Mouse (Mus musculus) heart, embryonic 13.5 days (tissue): ENCODE data around the gene Abhd13. TPM values are rescaled to one million over a fixed set of nuclear protein-coding genes. Genes with fewer than 3 reads are reported as not detected.

Experiments used
- ATAC-seq: fragments of 200-750 bp; cut with Nextera tagmentation; 2 replicates; pipeline ENCODE4 v1.8.0; 2017; ENCODE audit warnings: moderate TSS enrichment; ENCODE audit not compliant: insufficient number of reproducible peaks, low FRiP score, low TSS enrichment; ENCODE audit errors: extremely low read depth
- H3K27ac ChIP-seq: fragments of 300-500 bp; sonication (generic); replicated peaks from 2 replicates; pipeline ENCODE4 v1.5.1; 2015; ENCODE audit warnings: moderate library complexity, mild to moderate bottlenecking, inconsistent platforms
- H3K27me3 ChIP-seq: fragments of 300-500 bp; sonication (generic); replicated peaks from 2 replicates; pipeline ENCODE4 v1.6.1; 2015; ENCODE audit warnings: mild to moderate bottlenecking, inconsistent platforms
- H3K36me3 ChIP-seq: fragments of 300-500 bp; sonication (generic); 2 replicates; pipeline ENCODE4 v1.6.1; 2015; ENCODE audit warnings: mild to moderate bottlenecking, inconsistent platforms
- H3K4me1 ChIP-seq: fragments of 300-500 bp; sonication (generic); 2 replicates; pipeline ENCODE4 v1.6.1; 2015; ENCODE audit warnings: inconsistent platforms
- H3K4me2 ChIP-seq: fragments of 300-500 bp; sonication (generic); 2 replicates; pipeline ENCODE4 v1.6.1; 2015; ENCODE audit warnings: inconsistent platforms, mild to moderate bottlenecking, moderate library complexity
- H3K4me3 ChIP-seq: fragments of 300-500 bp; sonication (generic); 2 replicates; pipeline ENCODE4 v1.5.1; 2015; ENCODE audit warnings: moderate library complexity, mild to moderate bottlenecking, inconsistent platforms
- H3K9ac ChIP-seq: fragments of 300-500 bp; sonication (generic); 2 replicates; pipeline ENCODE4 v1.6.1; 2015; ENCODE audit warnings: inconsistent platforms, mild to moderate bottlenecking, moderate library complexity
- H3K9me3 ChIP-seq: fragments of 300-500 bp; sonication (generic); 2 replicates; pipeline ENCODE4 v1.6.1; 2016; ENCODE audit warnings: inconsistent platforms
- whole genome bisulfite sequencing: fragments of 180-500 bp; shearing (Covaris S2); methylation state at CpG from one replicate; pipeline ENCODE4 v1.1.7; 2015; ENCODE audit warnings: mixed read lengths; 5-methylcytosine and 5-hydroxymethylcytosine counted together
- polyA plus RNA-seq: library from polyadenylated mRNA; unstranded; fragments of >200 nt; fragmentation: Nextera tagmentation; extraction: Ambion mirVana; gene quantifications from 2 replicates; pipeline ENCODE4 v1.2.1, GENCODE M21; 2015

Gene Abhd13
- polyA plus RNA-seq, 1 experiment from 2014 or later: 12.0 TPM

GRCm38 (mm10) chr8:10017231-10017630, 39.7 kb downstream of the Abhd13 start:
- WGBS: 52% methylated on average over 3 of the region's 3 CpGs
- ATAC-seq: no peak
- no peaks in the 10 kb centered on the region for H3K27me3 ChIP-seq
- H3K4me2 ChIP-seq: no peak overlapping the region
- H3K9me3 ChIP-seq: no peaks in the 10 kb centered on the region
- no peak overlapping the region for H3K4me3 ChIP-seq
- no peak overlapping the region for H3K9ac ChIP-seq
- peaks cover 6% of the 10 kb centered on the region; the same call in 1 of the 2 replicates for H3K4me1 ChIP-seq
- no peak overlapping the region for H3K27ac ChIP-seq
- H3K36me3 ChIP-seq: no peaks in the 10 kb centered on the region

- Histone ChIP-seq H3K27me3 (no peaks in the 10 kb centered on the region), H3K4me1 (no peaks in the 10 kb centered on the region), H3K36me3 (no peaks in the 10 kb centered on the region), H3K9ac (no peak overlapping the region), H3K27ac (no peak overlapping the region), H3K4me3 (no peak overlapping the region), H3K9me3 (no peaks in the 10 kb centered on the region), H3K4me2 (no peak overlapping the region)
- ATAC-seq: no peak
- WGBS: 69% methylated on average over 8 of the region's 8 CpGs
These were observed 53.0 kb downstream of the Abhd13 start for GRCm38 (mm10) chr8:10030320-10031060.

GRCm38 (mm10) chr8:10031177-10031576, 53.7 kb downstream of the Abhd13 start:
- Histone ChIP-seq H3K4me1 (no peaks in the 10 kb centered on the region), H3K27me3 (no peaks in the 10 kb centered on the region), H3K36me3 (no peaks in the 10 kb centered on the region), H3K9me3 (no peaks in the 10 kb centered on the region), H3K27ac (no peak overlapping the region), H3K9ac (no peak overlapping the region), H3K4me2 (no peak overlapping the region), H3K4me3 (no peak overlapping the region)
- ATAC-seq: no peak
- WGBS: 79% methylated on average over 9 of the region's 9 CpGs

- Histone ChIP-seq H3K9me3 (no peaks in the 10 kb centered on the region), H3K27ac (no peak overlapping the region), H3K4me1 (peaks cover 11% of the 10 kb centered on the region), H3K27me3 (no peaks in the 10 kb centered on the region), H3K36me3 (no peaks in the 10 kb centered on the region), H3K4me3 (no peak overlapping the region), H3K4me2 (no peak overlapping the region), H3K9ac (no peak overlapping the region)
- ATAC-seq: no peak
- WGBS: 15% methylated on average over 3 of the region's 3 CpGs
These were observed 63.4 kb downstream of the Abhd13 start for GRCm38 (mm10) chr8:10040866-10041265.

Other genes starting within 250 kb of the Abhd13 start
- gene Fam155a, start 206.5 kb upstream of the Abhd13 start, polyA plus RNA-seq: 0.08 and 0.19 TPM in 2 replicates
- gene Gm10217, start 113.5 kb upstream of the Abhd13 start, polyA plus RNA-seq: not detected in 2 replicates
- 3.8 and 4.0 TPM in 2 replicates for gene Lig4, start within 50 bp of the Abhd13 start, polyA plus RNA-seq
- 0.37 and 0.68 TPM in 2 replicates for gene Tnfsf13b, start 28.8 kb downstream of the Abhd13 start, polyA plus RNA-seq
- gene Myo16, start 176.2 kb downstream of the Abhd13 start, polyA plus RNA-seq: 0.40 and 0.76 TPM in 2 replicates